Mouse (Mus musculus): ENCODE measurements at regions not wholly inside any gene's neighbourhood (a gene's known extent, or its start where the extent isn't known, plus 50 kb on each side); places are given as distances from the start of the nearest gene placed in this dataset.
A peak's percentile ranks its signal among the peaks of the same experiment; 100 is the strongest.
"Not testable (repeated sequence)": the region's sequence is repeated elsewhere in the genome, so short reads cannot be mapped to it uniquely, and the experiment has no call there.

DNA sequence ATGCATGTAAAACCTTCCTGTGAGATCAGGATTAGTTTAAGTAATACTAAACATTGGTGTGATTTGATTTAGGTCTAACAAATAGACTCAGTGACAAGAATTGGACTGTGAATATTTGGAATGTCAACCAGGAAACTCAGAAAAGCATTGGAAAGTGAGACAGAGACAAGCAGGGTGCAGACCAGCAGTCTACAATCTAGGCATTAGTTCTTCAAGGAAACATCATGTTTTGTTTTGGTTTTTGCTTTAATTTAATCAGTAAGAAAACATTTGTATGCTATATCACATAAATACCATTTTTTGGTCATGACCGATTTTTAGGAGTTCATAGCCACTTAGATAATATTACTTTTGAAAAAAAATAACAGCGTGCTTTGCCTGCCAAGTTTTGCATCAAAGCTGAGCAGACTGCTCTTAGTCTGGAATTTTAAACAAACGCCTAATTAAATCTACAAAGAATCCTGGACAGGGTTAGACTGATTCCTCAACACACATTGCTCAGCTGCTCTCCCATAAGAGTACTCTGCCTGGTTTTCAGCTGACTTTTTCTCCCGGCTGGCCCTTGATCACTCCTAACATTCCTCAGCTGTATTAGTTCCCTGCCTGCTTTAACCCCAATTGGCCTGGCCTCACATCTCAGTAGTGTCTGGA, 396.5 kb upstream of the Kcnh7 start:
- DNase-seq (ENCODE audit: low read depth), result no peak

- DNase-seq (ENCODE audit: low read depth), result no peak
Observed at GRCm38 (mm10) chr2:63575172-63575571, 391.1 kb upstream of the Kcnh7 start.

DNA sequence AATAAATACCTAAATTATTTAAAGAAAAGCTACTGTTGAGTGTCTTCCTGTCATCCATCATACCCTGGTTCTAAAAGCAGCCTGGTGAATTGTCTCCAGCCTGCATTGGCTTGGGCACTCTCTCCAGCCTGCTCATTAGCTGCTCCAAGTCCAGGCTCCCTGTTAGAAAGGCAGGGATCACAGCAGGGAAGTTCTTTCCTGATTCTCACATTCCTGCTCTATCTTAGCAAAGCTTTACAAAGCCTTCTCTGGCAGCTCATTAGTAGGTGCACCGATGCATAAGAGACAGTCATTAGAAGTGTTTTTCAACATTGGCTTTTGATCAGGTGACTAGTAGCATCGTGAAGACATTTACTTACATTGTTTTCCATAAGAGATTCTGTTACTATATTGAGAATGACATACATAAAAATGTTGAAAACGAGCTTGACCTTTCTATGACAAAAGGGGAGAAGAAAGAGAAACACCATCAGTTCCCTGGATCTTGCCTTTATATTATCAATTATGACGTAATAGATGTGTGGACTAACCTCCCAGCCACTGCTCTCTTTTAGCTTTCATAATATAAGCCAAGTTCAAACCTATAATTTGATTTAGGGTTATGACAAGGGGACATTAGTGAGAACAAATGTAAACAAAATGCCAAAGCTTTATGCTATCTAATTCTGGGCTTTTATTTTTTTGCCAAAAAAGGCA, 390.1 kb upstream of the Kcnh7 start:
- no peak for DNase-seq (ENCODE audit: low read depth)

DNA sequence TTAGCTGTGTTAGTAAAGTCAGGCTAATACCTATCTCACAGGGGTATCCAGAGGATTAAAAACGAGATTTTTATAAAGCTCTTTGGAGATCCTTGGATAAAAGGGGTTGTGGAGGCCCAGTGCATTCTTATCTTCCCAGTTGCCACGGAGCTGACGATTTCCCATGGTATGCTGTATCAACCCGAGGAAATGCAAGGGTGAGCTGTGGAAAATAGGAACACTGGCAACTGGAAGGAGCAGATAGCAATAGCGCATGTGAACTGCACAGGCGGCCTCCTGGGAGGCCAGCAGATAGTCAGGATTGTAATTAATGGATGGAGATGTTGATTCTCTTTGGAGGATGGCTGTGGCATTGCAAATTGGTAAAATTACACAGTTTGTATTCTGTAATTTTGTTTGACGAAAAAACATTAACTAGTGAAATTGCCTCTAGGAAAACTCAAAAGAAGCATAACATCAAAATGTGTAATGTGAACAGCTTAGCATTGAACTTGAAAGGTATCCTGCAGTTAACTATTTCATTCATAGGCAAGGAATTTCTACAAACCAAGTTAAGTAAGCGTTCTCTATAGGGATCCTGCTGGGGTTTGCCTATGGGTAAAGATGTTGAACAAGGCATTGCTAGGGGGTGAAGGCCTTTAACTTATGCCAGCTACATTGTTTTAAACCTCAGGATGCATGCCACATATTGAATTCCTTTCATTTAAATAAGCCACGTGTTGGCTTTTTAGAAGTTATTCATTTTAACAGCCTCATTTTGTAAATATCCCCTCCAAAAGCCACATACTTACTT, 389.1 kb upstream of the Kcnh7 start:
- DNase-seq (ENCODE audit: low read depth), result no peak

DNA sequence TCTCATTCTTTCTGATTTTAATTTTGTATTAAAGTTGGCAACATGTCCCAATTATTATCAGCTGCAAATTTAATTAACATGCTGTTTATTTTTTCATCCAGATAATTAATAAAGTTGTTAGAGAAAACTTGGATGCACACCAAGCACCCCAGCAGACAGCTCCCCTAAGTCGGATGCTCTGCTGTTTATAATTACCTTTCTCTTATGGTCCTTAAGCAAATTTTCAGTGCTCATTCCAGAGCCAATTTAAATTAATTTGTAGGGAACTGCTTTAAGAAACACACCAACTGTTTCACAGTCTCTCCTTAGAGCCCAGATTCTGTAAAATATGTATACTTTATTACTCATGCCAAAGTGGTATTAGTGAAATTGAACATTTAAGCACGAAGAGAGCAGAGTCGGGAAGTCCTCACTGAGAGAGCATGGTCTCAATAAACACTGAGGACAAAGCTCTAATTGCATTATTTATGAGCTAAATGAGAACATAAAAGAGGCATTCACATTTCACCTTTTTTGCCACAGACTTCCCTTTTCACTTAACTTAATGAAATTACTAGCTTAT, 372.9 kb upstream of the Kcnh7 start:
- no peak for DNase-seq (ENCODE audit: low read depth)

GRCm38 (mm10) chr2:63541836-63542235, 357.7 kb upstream of the Kcnh7 start:
- DNase-seq (ENCODE audit: low read depth), result not testable (repeated sequence)

GRCm38 (mm10) chr2:63518534-63518933, 334.4 kb upstream of the Kcnh7 start:
- DNase-seq (ENCODE audit: low read depth), result no peak

DNA sequence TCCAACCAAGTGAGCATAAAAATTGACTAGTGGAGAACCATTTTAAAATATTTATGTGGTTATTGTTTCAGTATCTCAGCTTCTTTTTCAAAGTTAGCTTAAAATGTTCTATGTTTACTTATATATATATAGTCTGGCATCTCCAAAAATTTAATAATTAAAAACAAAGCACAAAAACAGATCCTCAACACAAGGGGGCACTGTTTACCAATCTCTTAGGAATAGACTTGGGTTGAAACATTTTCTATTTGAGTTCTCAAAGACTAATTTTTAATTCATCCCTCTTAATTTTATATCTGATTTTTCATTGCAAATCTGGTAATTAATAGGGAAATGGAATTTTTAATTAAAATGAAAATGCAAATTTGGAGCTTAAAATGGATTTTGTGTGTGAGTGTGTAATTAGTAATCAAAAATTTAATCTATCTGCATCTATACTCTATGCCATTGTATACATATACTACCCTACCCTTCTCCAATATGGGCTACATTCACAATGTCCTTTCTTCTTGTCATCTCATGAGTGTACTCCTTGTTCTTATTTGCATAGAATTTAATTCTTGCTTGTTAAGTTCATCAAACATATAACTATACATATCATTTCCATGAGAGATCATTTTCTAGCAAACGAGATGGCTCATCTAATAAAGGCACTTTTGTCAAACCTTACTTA, 329.6 kb upstream of the Kcnh7 start:
- peak; percentile 2 for DNase-seq (ENCODE audit: low read depth)

DNA sequence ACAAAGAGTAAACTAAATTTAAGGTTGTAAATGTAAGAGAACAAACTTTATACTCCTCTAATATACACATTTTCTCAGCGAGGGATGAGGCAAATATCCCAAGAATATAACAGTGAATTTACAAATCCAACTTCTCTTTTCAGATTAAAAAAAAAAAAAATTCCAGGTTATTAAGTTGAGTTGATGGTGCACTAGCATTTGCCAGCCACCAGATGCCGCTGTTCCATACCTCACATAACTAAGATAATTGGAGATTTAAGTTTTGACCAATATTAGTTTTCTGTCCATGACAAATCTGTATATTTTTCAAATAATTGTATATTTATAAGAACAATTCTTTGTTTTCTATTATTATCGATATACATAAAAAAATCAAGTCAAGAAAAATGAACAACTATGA, 319.9 kb upstream of the Kcnh7 start:
- peak; percentile 18 for DNase-seq (ENCODE audit: low read depth)

GRCm38 (mm10) chr2:63476411-63476810, 292.3 kb upstream of the Kcnh7 start:
- DNase-seq (ENCODE audit: low read depth), result no peak

DNA sequence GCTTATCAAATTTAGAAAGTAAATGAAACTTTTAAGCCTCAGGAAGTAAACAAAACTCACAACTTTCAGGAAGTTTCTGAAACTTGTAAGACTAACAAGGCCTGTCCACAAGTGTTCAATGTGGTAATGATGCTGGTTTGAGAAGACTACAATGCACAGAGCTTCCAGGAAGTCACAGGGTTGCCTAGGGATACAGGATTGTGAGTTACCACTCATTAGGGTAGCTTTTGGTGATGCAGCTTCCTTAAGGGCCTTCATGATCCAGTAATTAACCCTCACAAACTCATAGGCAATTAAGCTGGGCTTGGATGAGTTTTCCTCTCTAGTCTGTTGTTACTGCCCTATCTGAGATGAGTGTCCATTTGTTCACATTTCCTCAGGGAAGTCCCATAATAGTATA, 291.2 kb upstream of the Kcnh7 start:
- DNase-seq (ENCODE audit: low read depth), result no peak

DNA sequence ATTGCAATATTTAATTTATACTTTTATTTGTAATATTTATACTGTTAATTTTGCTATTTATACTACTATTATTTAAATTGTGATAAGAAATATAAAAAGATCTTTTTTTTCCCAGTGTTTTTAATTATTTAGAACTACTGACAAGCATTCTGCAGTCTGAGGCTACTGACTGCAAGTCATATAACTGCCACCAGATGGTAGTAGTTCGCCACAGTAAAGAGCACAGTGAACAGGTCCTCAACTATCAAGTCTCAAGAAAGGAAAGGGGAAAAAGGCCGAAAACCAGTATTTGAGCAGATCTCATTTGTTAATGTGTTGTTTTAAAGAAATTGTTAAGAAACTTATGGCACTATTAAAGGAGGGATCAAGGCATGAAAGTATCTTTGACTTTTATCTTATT, 289.6 kb upstream of the Kcnh7 start:
- peak; percentile 4 for DNase-seq (ENCODE audit: low read depth)

GRCm38 (mm10) chr2:63472248-63472647, 288.2 kb upstream of the Kcnh7 start:
- no peak for DNase-seq (ENCODE audit: low read depth)

GRCm38 (mm10) chr2:63459112-63459511, 275.0 kb upstream of the Kcnh7 start:
- no peak for DNase-seq (ENCODE audit: low read depth)

GRCm38 (mm10) chr2:63454263-63455011, 270.4 kb upstream of the Kcnh7 start:
- no peak for DNase-seq (ENCODE audit: low read depth)

DNA sequence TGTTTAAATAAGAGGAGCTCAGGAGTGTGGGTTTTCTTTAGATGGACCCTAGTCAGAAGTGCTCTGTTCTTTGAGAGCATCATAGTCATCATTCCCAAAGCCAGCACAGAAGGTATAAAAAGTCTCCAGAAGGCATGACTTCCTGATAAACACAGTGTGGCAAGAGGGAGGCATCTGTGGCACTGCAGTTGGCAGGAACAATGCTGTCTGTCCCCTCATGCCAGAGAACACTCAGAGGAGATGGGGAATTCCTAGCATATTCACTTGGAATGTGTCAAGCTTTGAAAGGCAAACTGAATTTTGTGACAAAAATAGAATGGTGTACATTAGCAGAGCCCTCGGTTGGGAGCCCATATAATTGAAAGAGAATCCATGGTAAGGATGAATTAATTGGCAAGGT, 268.8 kb upstream of the Kcnh7 start:
- no peak for DNase-seq (ENCODE audit: low read depth)

- no peak for DNase-seq (ENCODE audit: low read depth)
Observed at GRCm38 (mm10) chr2:63452164-63452563, 268.1 kb upstream of the Kcnh7 start.

DNA sequence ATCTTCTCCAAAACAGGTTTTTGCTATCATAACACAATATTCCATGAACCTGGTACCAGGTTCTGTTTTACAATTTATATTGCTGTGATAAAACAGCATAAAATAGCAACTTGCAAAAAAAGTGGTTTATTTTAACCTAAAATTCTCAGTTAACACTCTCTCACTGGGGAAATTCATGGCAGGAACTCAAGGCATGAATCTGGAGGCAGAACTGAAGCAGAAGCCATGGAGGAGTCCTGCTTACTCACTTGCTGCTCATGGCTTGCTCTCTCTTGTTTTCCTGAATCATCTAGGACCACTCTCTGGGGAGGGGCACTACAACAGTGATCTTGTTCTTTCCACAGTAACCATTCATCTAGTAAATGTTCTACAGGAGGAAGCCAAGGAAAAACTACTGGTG, 250.2 kb upstream of the Kcnh7 start:
- DNase-seq (ENCODE audit: low read depth), result no peak

DNA sequence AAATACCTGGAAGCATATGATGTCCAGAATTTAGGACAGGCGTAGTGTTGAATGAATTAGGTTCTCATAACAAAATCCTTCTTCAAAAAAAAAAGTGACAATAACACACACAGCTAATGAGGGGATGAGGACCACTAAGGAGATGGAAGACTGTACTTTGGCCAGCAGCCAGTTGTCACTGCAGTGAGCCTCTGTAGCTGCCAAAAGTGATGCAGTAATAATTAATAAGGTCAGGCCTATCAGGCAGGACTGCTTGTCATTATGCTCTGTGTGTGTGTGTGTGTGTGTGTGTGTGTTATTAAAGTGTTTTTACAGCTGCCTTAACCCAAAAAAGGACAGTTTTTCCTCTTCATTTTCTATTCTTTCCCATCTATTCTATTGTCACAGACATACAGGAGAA, 221.3 kb upstream of the Kcnh7 start:
- no peak for DNase-seq (ENCODE audit: low read depth)
